Mouse (Mus musculus): ENCODE measurements around the gene Clptm1. TPM values are rescaled to one million over a fixed set of nuclear protein-coding genes. Genes with fewer than 3 reads are reported as not detected.
"Not testable (repeated sequence)": the region's sequence is repeated elsewhere in the genome, so short reads cannot be mapped to it uniquely, and the experiment has no call there.

Gene Clptm1
- polyA plus RNA-seq, 1 experiment from 2014 or later: 94.1 TPM

- WGBS: 93% methylated on average over 12 of the region's 12 CpGs
- no peak for ATAC-seq (ENCODE audit: low FRiP score)
- H3K9me3 ChIP-seq (ENCODE audit: control insufficient read depth, low read length): no peaks in the 10 kb centered on the region
These were observed 49.7 kb downstream of the Clptm1 start for GRCm38 (mm10) chr7:19615036-19615577.

GRCm38 (mm10) chr7:19610969-19611368, 53.9 kb downstream of the Clptm1 start:
- ATAC-seq (ENCODE audit: low FRiP score): no peak
- no peak overlapping the region for H3K4me2 ChIP-seq
- no peak overlapping the region for H3K4me3 ChIP-seq (ENCODE audit: low read depth, low read length)
- no peaks in the 10 kb centered on the region for H3K4me1 ChIP-seq (ENCODE audit: control insufficient read depth, insufficient read depth, low read length)
- no peak overlapping the region for H3K9ac ChIP-seq (ENCODE audit: low read length)
- WGBS: 78% methylated on average over 5 of the region's 5 CpGs
- H3K9me3 ChIP-seq (ENCODE audit: control insufficient read depth, low read length): no peaks in the 10 kb centered on the region
- DNase-seq (ENCODE audit: low spot score, missing footprints): no peak
- H3K27me3 ChIP-seq (ENCODE audit: control insufficient read depth, insufficient read depth, low read length): no peaks in the 10 kb centered on the region
- H3K36me3 ChIP-seq (ENCODE audit: control insufficient read depth, insufficient read depth, low read length): no peaks in the 10 kb centered on the region
- H3K27ac ChIP-seq (ENCODE audit: low read depth, low read length): no peak overlapping the region

More at GRCm38 (mm10) chr7:19615036-19615577, 49.7 kb downstream of the Clptm1 start:
- Histone ChIP-seq H3K36me3 (ENCODE audit: control insufficient read depth, insufficient read depth, low read length) (no peaks in the 10 kb centered on the region), H3K4me1 (ENCODE audit: control insufficient read depth, insufficient read depth, low read length) (peaks cover 4% of the 10 kb centered on the region; the same call in 1 of the 2 replicates), H3K4me2 (no peak overlapping the region), H3K27me3 (ENCODE audit: control insufficient read depth, insufficient read depth, low read length) (no peaks in the 10 kb centered on the region), H3K4me3 (ENCODE audit: low read depth, low read length) (no peak overlapping the region), H3K27ac (ENCODE audit: low read depth, low read length) (no peak overlapping the region), H3K9ac (ENCODE audit: low read length) (no peak overlapping the region)
- no peak for DNase-seq (ENCODE audit: low spot score, missing footprints)

GRCm38 (mm10) chr7:19609641-19610332, 55.0 kb downstream of the Clptm1 start:
- H3K27ac ChIP-seq (ENCODE audit: low read depth, low read length): no peak overlapping the region
- H3K4me2 ChIP-seq: no peak overlapping the region
- H3K27me3 ChIP-seq (ENCODE audit: control insufficient read depth, insufficient read depth, low read length): no peaks in the 10 kb centered on the region
- H3K9me3 ChIP-seq (ENCODE audit: control insufficient read depth, low read length): no peaks in the 10 kb centered on the region
- DNase-seq (ENCODE audit: low spot score, missing footprints) (no peak), ATAC-seq (ENCODE audit: low FRiP score) (no peak)
- H3K9ac ChIP-seq (ENCODE audit: low read length): no peak overlapping the region
- H3K4me1 ChIP-seq (ENCODE audit: control insufficient read depth, insufficient read depth, low read length): no peaks in the 10 kb centered on the region
- WGBS: 92% methylated on average over 12 of the region's 12 CpGs
- no peaks in the 10 kb centered on the region for H3K36me3 ChIP-seq (ENCODE audit: control insufficient read depth, insufficient read depth, low read length)
- no peak overlapping the region for H3K4me3 ChIP-seq (ENCODE audit: low read depth, low read length)

- Histone ChIP-seq H3K9ac (ENCODE audit: low read length) (no peak overlapping the region), H3K4me1 (ENCODE audit: control insufficient read depth, insufficient read depth, low read length) (peaks cover 12% of the 10 kb centered on the region), H3K4me3 (ENCODE audit: low read depth, low read length) (no peak overlapping the region), H3K27ac (ENCODE audit: low read depth, low read length) (no peak overlapping the region), H3K4me2 (no peak overlapping the region), H3K36me3 (ENCODE audit: control insufficient read depth, insufficient read depth, low read length) (no peaks in the 10 kb centered on the region), H3K27me3 (ENCODE audit: control insufficient read depth, insufficient read depth, low read length) (no peaks in the 10 kb centered on the region), H3K9me3 (ENCODE audit: control insufficient read depth, low read length) (no peaks in the 10 kb centered on the region)
- ATAC-seq (ENCODE audit: low FRiP score) (no peak), DNase-seq (ENCODE audit: low spot score, missing footprints) (no peak)
- WGBS: 78% methylated on average over 5 of the region's 5 CpGs
These were observed 57.5 kb downstream of the Clptm1 start for GRCm38 (mm10) chr7:19607291-19607690.

- Histone ChIP-seq H3K4me1 (ENCODE audit: control insufficient read depth, insufficient read depth, low read length) (peaks cover 12% of the 10 kb centered on the region), H3K4me2 (peak overlapping the region; percentile 94; the same call in 1 of the 2 replicates), H3K4me3 (ENCODE audit: low read depth, low read length) (peak overlapping the region; percentile 97), H3K9ac (ENCODE audit: low read length) (peak overlapping the region; percentile 96; the same call in 1 of the 2 replicates), H3K27ac (ENCODE audit: low read depth, low read length) (0 out of 2 replicates have a peak overlapping the region, but pooled peaks have one; percentile 65)
- not testable (repeated sequence) for H3K9me3 ChIP-seq (ENCODE audit: control insufficient read depth, low read length); ATAC-seq (ENCODE audit: low FRiP score); H3K36me3 ChIP-seq (ENCODE audit: control insufficient read depth, insufficient read depth, low read length); H3K27me3 ChIP-seq (ENCODE audit: control insufficient read depth, insufficient read depth, low read length); DNase-seq (ENCODE audit: low spot score, missing footprints)
- 58% methylated on average over 10 of the region's 10 CpGs for WGBS
These were observed 60.1 kb downstream of the Clptm1 start for GRCm38 (mm10) chr7:19604606-19605214.

- peaks cover 8% of the 10 kb centered on the region for H3K36me3 ChIP-seq (ENCODE audit: control insufficient read depth, insufficient read depth, low read length)
- H3K9ac ChIP-seq (ENCODE audit: low read length): peak within 1 kb of the TSS; percentile 96
- peak; percentile 93 for ATAC-seq (ENCODE audit: low FRiP score)
- peaks cover 12% of the 10 kb centered on the region for H3K4me1 ChIP-seq (ENCODE audit: control insufficient read depth, insufficient read depth, low read length)
- WGBS: 1% methylated on average over 56 of the region's 57 CpGs
- peak; percentile 99 for DNase-seq (ENCODE audit: low spot score, missing footprints)
- H3K27ac ChIP-seq (ENCODE audit: low read depth, low read length): peak within 1 kb of the TSS; percentile 65; the same call in 1 of the 2 replicates
- H3K4me2 ChIP-seq: peak within 1 kb of the TSS; percentile 94
- H3K9me3 ChIP-seq (ENCODE audit: control insufficient read depth, low read length): no peaks in the 10 kb centered on the region
- H3K4me3 ChIP-seq (ENCODE audit: low read depth, low read length): peak within 1 kb of the TSS; percentile 97
- H3K27me3 ChIP-seq (ENCODE audit: control insufficient read depth, insufficient read depth, low read length): no peaks in the 10 kb centered on the region
These were observed 60.8 kb downstream of the Clptm1 start, which contains the start of gene Clasrp for GRCm38 (mm10) chr7:19603849-19604605. Gene Clasrp, minus strand, starts transcription at chr7:19604486.

- Histone ChIP-seq H3K4me1 (ENCODE audit: control insufficient read depth, insufficient read depth, low read length) (peaks cover 12% of the 10 kb centered on the region), H3K27me3 (ENCODE audit: control insufficient read depth, insufficient read depth, low read length) (no peaks in the 10 kb centered on the region), H3K4me2 (peak overlapping the region; percentile 94), H3K9me3 (ENCODE audit: control insufficient read depth, low read length) (no peaks in the 10 kb centered on the region), H3K36me3 (ENCODE audit: control insufficient read depth, insufficient read depth, low read length) (peaks cover 10% of the 10 kb centered on the region), H3K4me3 (ENCODE audit: low read depth, low read length) (no peak overlapping the region), H3K9ac (ENCODE audit: low read length) (peak overlapping the region; percentile 3; the same call in 1 of the 2 replicates), H3K27ac (ENCODE audit: low read depth, low read length) (no peak overlapping the region)
- DNase-seq (ENCODE audit: low spot score, missing footprints) (no peak), ATAC-seq (ENCODE audit: low FRiP score) (no peak)
- WGBS: 88% methylated on average over 12 of the region's 12 CpGs
These were observed 61.8 kb downstream of the Clptm1 start for GRCm38 (mm10) chr7:19603055-19603454.

GRCm38 (mm10) chr7:19600562-19600961, 64.3 kb downstream of the Clptm1 start:
- DNase-seq (ENCODE audit: low spot score, missing footprints): no peak

More at GRCm38 (mm10) chr7:19600562-19600961, 64.3 kb downstream of the Clptm1 start:
- ATAC-seq (ENCODE audit: low FRiP score): no peak
- no peak overlapping the region for H3K4me3 ChIP-seq (ENCODE audit: low read depth, low read length)
- no peak overlapping the region for H3K9ac ChIP-seq (ENCODE audit: low read length)
- no peaks in the 10 kb centered on the region for H3K9me3 ChIP-seq (ENCODE audit: control insufficient read depth, low read length)
- WGBS: 71% methylated on average over 5 of the region's 5 CpGs
- no peak overlapping the region for H3K4me2 ChIP-seq
- H3K27ac ChIP-seq (ENCODE audit: low read depth, low read length): no peak overlapping the region
- H3K36me3 ChIP-seq (ENCODE audit: control insufficient read depth, insufficient read depth, low read length): peaks cover 10% of the 10 kb centered on the region
- no peaks in the 10 kb centered on the region for H3K27me3 ChIP-seq (ENCODE audit: control insufficient read depth, insufficient read depth, low read length)
- peaks cover 12% of the 10 kb centered on the region for H3K4me1 ChIP-seq (ENCODE audit: control insufficient read depth, insufficient read depth, low read length)

Measured in midbrain, embryonic 11.5 days (tissue).